Mouse (Mus musculus) CH12.LX (cell line): ENCODE data around the gene Zbtb34. TPM values are rescaled to one million over a fixed set of nuclear protein-coding genes. Genes with fewer than 3 reads are reported as not detected.

Experiments used
- DNase-seq: peaks from one replicate; pipeline ENCODE4 v3.0.0-alpha.2; 2013; ENCODE audit errors: extremely low read depth
- H3K27ac ChIP-seq: 2 replicates; pipeline ENCODE4 v1.5.1; 2012; ENCODE audit warnings: low read depth, mild to moderate bottlenecking, control low read depth, moderate library complexity; ENCODE audit not compliant: insufficient read depth
- H3K27me3 ChIP-seq: replicated peaks from 2 replicates; pipeline ENCODE3; 2012; ENCODE audit warnings: inconsistent platforms
- H3K36me3 ChIP-seq, 2 experiments: replicated peaks in 1 of 2; 2 replicates each; pipeline versions ENCODE3 to v1.6.1; 2012; ENCODE audit warnings: inconsistent platforms in 1 of 2, low read length in 1 of 2, mild to moderate bottlenecking in 1 of 2, mixed read lengths in 1 of 2, moderate library complexity in 1 of 2; ENCODE audit not compliant: control insufficient read depth in 1 of 2, insufficient read depth in 1 of 2
- H3K4me1 ChIP-seq, 2 experiments: 2 replicates each; pipeline ENCODE4 v1.6.1; 2012; ENCODE audit warnings: inconsistent platforms in 1 of 2, moderate library complexity in 1 of 2; ENCODE audit not compliant: insufficient read depth in 2 of 2, control insufficient read depth in 1 of 2
- H3K4me2 ChIP-seq: 2 replicates; pipeline ENCODE4 v1.6.1; 2012; ENCODE audit warnings: low read depth, mild to moderate bottlenecking, control low read depth; ENCODE audit not compliant: poor library complexity, insufficient read depth, severe bottlenecking
- H3K4me3 ChIP-seq, 3 experiments: fragments of 150-350 bp in 1 of 3; sonication (generic) in 1 of 3; replicated peaks in 1 of 3; 2 replicates each; pipeline versions ENCODE3 to v1.5.1; 2011 to 2012; ENCODE audit warnings: low read depth in 2 of 3, low read length in 2 of 3, mild to moderate bottlenecking in 2 of 3, moderate library complexity in 2 of 3, control low read depth in 1 of 3, improper control_type of control experiment in 1 of 3, inconsistent platforms in 1 of 3, mixed read lengths in 1 of 3; ENCODE audit not compliant: poor library complexity in 1 of 3
- H3K79me2 ChIP-seq: replicated peaks from 2 replicates; pipeline ENCODE4 v1.6.1; 2012; ENCODE audit warnings: mild to moderate bottlenecking, moderate library complexity; ENCODE audit not compliant: control insufficient read depth, poor library complexity, insufficient read depth, severe bottlenecking; ENCODE audit errors: extremely low read depth
- H3K9ac ChIP-seq: 2 replicates; pipeline ENCODE4 v1.6.1; 2012; ENCODE audit warnings: low read depth, mild to moderate bottlenecking, control low read depth, moderate library complexity; ENCODE audit not compliant: insufficient read depth
- H3K9me3 ChIP-seq: replicated peaks from 2 replicates; pipeline ENCODE3; 2012; ENCODE audit warnings: low read length, inconsistent platforms, mixed read lengths
- CHD2 ChIP-seq: IDR thresholded peaks from 2 replicates; pipeline ENCODE4 v1.6.1; 2011; ENCODE audit warnings: low read length, improper control_type of control experiment
- ELF1 ChIP-seq: IDR thresholded peaks from 2 replicates; pipeline ENCODE4 v1.6.1; 2014; ENCODE audit warnings: low read depth, mild to moderate bottlenecking, inconsistent platforms, low read length, improper control_type of control experiment
- MAX ChIP-seq: IDR thresholded peaks from 2 replicates; pipeline ENCODE4 v1.6.1; 2011; ENCODE audit warnings: low read length, improper control_type of control experiment
- ZMIZ1 ChIP-seq: IDR thresholded peaks from 2 replicates; pipeline ENCODE4 v1.6.1; 2012; ENCODE audit warnings: low read depth, mild to moderate bottlenecking, inconsistent platforms, low read length, improper control_type of control experiment
- dilution Hi-C: fragments of 300-500 bp; cut with MboI; formaldehyde crosslinking; loops from 2 replicates; pipeline ENCODE4 v1.14.3; 2020; ENCODE audit warnings: low sequenced_read_pairs; ENCODE audit not compliant: extremely low pct_unique_long_range_greater_than_20kb, extremely low pct_ligation_motif_present
- in situ Hi-C: fragments of 300-500 bp; cut with MboI; formaldehyde crosslinking; loops from 3 replicates; pipeline ENCODE4 v1.14.3; 2019; ENCODE audit warnings: low sequenced_read_pairs, low pct_ligation_motif_present, low pct_unique_long_range_greater_than_20kb, mixed read lengths
- polyA plus RNA-seq: library from polyadenylated mRNA; unstranded; fragments of >175 nt; gene quantifications from 2 replicates; pipeline ENCODE4 v1.2.1, GENCODE M21; 2012; ENCODE audit warnings: low read depth; ENCODE audit not compliant: insufficient read length
- total RNA-seq, 2 experiments: library from RNA; depleted of rRNA; stranded (reverse); fragments of 300-350 nt in 1 of 2; fragments of >200 nt in 1 of 2; gene quantifications; 2 replicates each; pipeline ENCODE4 v1.2.3; 2012 to 2014

Gene Zbtb34
- total and polyA plus RNA-seq, 3 experiments: 3.4 to 5.8 (median 5.0) TPM

- Histone ChIP-seq H3K4me2 (no peak overlapping the region), H3K4me3 (no peak overlapping the region), H3K4me1 (peaks cover 4 to 20% of the 10 kb centered on the region in 2 experiments), H3K9me3 (no peaks in the 10 kb centered on the region), H3K79me2 (no peaks in the 10 kb centered on the region), H3K27ac (no peak overlapping the region), H3K9ac (no peak overlapping the region), H3K27me3 (no peaks in the 10 kb centered on the region), H3K36me3 (no peaks in the 10 kb centered on the region)
- dilution Hi-C loops (no loop called here), in situ Hi-C loops (loop anchor here (25.0 kb wide), 1 partner anchor 370 kb away; the partner anchor contains the start of gene Slc2a8)
- no peak for DNase-seq
- TF ChIP-seq CHD2 (no peak), ELF1 (no peak), ZMIZ1 (no peak), MAX (no peak)
Observed at GRCm38 (mm10) chr2:33357250-33357838, 73.8 kb downstream of the Zbtb34 start.

Other genes with a start within 250 kb of the Zbtb34 start
- gene Angptl2, start 215.3 kb downstream of the Zbtb34 start, total RNA-seq (2012; rRNA removed): 0.04 and 0.17 TPM in 2 replicates
- not detected in 2 replicates for gene Angptl2, start 215.3 kb downstream of the Zbtb34 start, total RNA-seq (2014; rRNA removed)
- gene Angptl2, start 215.3 kb downstream of the Zbtb34 start, polyA plus RNA-seq: 0.21 and 0.35 TPM in 2 replicates
- gene Ralgps1, start 59.8 kb downstream of the Zbtb34 start, total RNA-seq (2012; rRNA removed): 1.2 and 1.5 TPM in 2 replicates
- gene Ralgps1, start 59.8 kb downstream of the Zbtb34 start, total RNA-seq (2014; rRNA removed): 0.62 and 0.95 TPM in 2 replicates
- gene Ralgps1, start 59.8 kb downstream of the Zbtb34 start, polyA plus RNA-seq: 1.3 and 2.1 TPM in 2 replicates
- gene Zbtb43, start 37.2 kb upstream of the Zbtb34 start, total RNA-seq (2012; rRNA removed): 8.9 and 10.0 TPM in 2 replicates
- 9.0 and 10.9 TPM in 2 replicates for gene Zbtb43, start 37.2 kb upstream of the Zbtb34 start, total RNA-seq (2014; rRNA removed)
- 8.5 and 8.6 TPM in 2 replicates for gene Zbtb43, start 37.2 kb upstream of the Zbtb34 start, polyA plus RNA-seq
- not detected in 2 replicates for gene Lmx1b, start 209.2 kb upstream of the Zbtb34 start, total RNA-seq (2012; rRNA removed)
- not detected in 2 replicates for gene Lmx1b, start 209.2 kb upstream of the Zbtb34 start, total RNA-seq (2014; rRNA removed)
- not detected in 2 replicates for gene Lmx1b, start 209.2 kb upstream of the Zbtb34 start, polyA plus RNA-seq